Mouse (Mus musculus) liver, adult 2 months (tissue): Measurements from ENCODE around the gene Cacna1s. TPM values are rescaled to one million over a fixed set of nuclear protein-coding genes. Genes with fewer than 3 reads are reported as not detected.

Source experiments
- DNase-seq: peaks from one replicate; pipeline ENCODE4 v3.0.0-alpha.2; 2011; ENCODE audit warnings: low read depth, low spot score; ENCODE audit errors: extremely low read depth
- H3K27ac ChIP-seq: fragments of 200-500 bp; replicated peaks from 2 replicates; pipeline ENCODE4 v1.5.1; 2012; ENCODE audit warnings: low read depth, mild to moderate bottlenecking, control low read depth, inconsistent platforms, low read length; ENCODE audit not compliant: insufficient read depth
- H3K27me3 ChIP-seq: fragments of 200-500 bp; 2 replicates; pipeline ENCODE4 v1.6.1; 2012; ENCODE audit warnings: mild to moderate bottlenecking, moderate library complexity, low read length, inconsistent platforms; ENCODE audit not compliant: control insufficient read depth, insufficient read depth
- H3K36me3 ChIP-seq: fragments of 200-500 bp; 2 replicates; pipeline ENCODE4 v1.6.1; 2012; ENCODE audit warnings: low read length, inconsistent platforms; ENCODE audit not compliant: control insufficient read depth, insufficient read depth
- H3K4me1 ChIP-seq: fragments of 200-500 bp; 2 replicates; pipeline ENCODE4 v1.6.1; 2011; ENCODE audit warnings: low read length; ENCODE audit not compliant: control insufficient read depth, insufficient read depth
- H3K4me3 ChIP-seq: fragments of 200-500 bp; 2 replicates; pipeline ENCODE4 v1.5.1; 2011; ENCODE audit warnings: low read depth, mild to moderate bottlenecking, control low read depth, low read length, moderate library complexity; ENCODE audit not compliant: insufficient read depth
- H3K79me2 ChIP-seq: fragments of 200-500 bp; 2 replicates; pipeline ENCODE4 v1.6.1; 2012; ENCODE audit warnings: inconsistent platforms, mild to moderate bottlenecking, low read length, moderate library complexity; ENCODE audit not compliant: control insufficient read depth, insufficient read depth
- H3K9ac ChIP-seq: fragments of 200-500 bp; 2 replicates; pipeline ENCODE4 v1.6.1; 2012; ENCODE audit warnings: low read depth, mild to moderate bottlenecking, control low read depth, inconsistent platforms, low read length
- CTCF ChIP-seq: fragments of 200-500 bp; IDR thresholded peaks from 2 replicates; pipeline ENCODE4 v1.5.1; 2011; ENCODE audit warnings: low read depth, low read length, control low read depth
- POLR2A ChIP-seq: fragments of 200-500 bp; IDR thresholded peaks from 2 replicates; pipeline ENCODE4 v1.6.1; 2011; ENCODE audit warnings: low read length, control low read depth; ENCODE audit not compliant: insufficient read depth; ENCODE audit errors: extremely low read depth
- WGBS: fragments of 180-500 bp; shearing (Covaris S2); methylation state at CpG from one replicate; pipeline ENCODE4 v1.1.7; 2018; 5-methylcytosine and 5-hydroxymethylcytosine counted together
- polyA plus RNA-seq: library from polyadenylated mRNA; depleted of rRNA; stranded (reverse); fragments of >200 nt; gene quantifications from 2 replicates; pipeline ENCODE4 v1.2.3, GENCODE M21; 2012
- total RNA-seq: library from RNA; depleted of rRNA; stranded (reverse); fragments of >200 nt; gene quantifications from 2 replicates; pipeline ENCODE4 v1.2.3, GENCODE M21; 2014

Gene Cacna1s
- total and polyA plus RNA-seq, 2 experiments, result 0.65 TPM; not detected in 1

DNA sequence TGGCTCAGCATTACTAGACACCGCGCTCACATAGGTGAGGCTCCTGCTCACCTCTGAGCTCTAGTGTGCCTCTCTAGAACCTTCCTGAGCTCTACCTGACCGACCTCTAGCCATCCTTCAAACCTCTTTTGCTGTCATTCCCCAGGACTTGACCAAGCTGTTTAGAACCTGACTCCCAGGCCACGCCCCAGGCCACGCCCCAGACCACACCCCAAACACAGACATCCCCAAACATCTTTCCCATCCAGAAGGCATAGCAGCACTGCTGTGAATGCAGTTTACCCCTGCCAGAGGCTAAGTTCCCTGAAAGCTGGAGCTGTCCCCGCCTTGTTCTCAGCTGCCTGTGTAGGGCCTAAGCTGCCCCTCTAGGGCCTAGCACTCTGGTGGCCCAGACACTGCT, 68.2 kb downstream of the Cacna1s start:
- TF ChIP-seq CTCF, result no peak
- no peak for TF ChIP-seq POLR2A
- no peak for DNase-seq
- WGBS, result 70% methylated on average over 6 of the region's 6 CpGs
- no peaks in the 10 kb centered on the region for H3K36me3 ChIP-seq
- H3K27ac ChIP-seq, result no peak overlapping the region
- no peak overlapping the region for H3K4me3 ChIP-seq
- H3K4me1 ChIP-seq, result no peaks in the 10 kb centered on the region
- H3K27me3 ChIP-seq, result no peaks in the 10 kb centered on the region
- no peak overlapping the region for H3K9ac ChIP-seq
- H3K79me2 ChIP-seq, result no peaks in the 10 kb centered on the region

DNA sequence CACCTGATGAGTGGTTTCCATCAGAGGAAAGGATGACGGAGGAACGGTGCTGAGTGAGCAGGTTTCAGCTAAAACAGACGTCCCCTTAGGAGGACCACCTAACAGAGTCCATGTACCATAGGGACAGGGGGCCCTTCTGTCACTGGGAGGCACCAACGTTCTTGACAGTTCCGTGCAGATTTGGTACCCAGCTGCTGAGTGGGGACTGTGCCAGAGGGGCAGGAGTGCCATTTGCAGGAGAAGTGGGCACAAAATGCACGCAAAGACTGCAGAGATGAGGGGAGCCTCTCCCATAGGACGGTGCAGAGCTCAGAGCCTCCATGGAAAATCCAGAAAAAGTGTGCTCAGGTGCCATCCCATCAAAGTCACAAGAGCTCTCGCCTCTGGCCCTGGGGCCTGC, 69.5 kb downstream of the Cacna1s start:
- no peak overlapping the region for H3K27ac ChIP-seq
- H3K9ac ChIP-seq, result no peak overlapping the region
- H3K36me3 ChIP-seq, result no peaks in the 10 kb centered on the region
- H3K79me2 ChIP-seq, result no peaks in the 10 kb centered on the region
- WGBS, result 92% methylated on average over 8 of the region's 8 CpGs
- H3K27me3 ChIP-seq, result no peaks in the 10 kb centered on the region
- H3K4me3 ChIP-seq, result no peak overlapping the region
- no peak for DNase-seq
- H3K4me1 ChIP-seq, result no peaks in the 10 kb centered on the region
- no peak for TF ChIP-seq CTCF
- no peak for TF ChIP-seq POLR2A

DNA sequence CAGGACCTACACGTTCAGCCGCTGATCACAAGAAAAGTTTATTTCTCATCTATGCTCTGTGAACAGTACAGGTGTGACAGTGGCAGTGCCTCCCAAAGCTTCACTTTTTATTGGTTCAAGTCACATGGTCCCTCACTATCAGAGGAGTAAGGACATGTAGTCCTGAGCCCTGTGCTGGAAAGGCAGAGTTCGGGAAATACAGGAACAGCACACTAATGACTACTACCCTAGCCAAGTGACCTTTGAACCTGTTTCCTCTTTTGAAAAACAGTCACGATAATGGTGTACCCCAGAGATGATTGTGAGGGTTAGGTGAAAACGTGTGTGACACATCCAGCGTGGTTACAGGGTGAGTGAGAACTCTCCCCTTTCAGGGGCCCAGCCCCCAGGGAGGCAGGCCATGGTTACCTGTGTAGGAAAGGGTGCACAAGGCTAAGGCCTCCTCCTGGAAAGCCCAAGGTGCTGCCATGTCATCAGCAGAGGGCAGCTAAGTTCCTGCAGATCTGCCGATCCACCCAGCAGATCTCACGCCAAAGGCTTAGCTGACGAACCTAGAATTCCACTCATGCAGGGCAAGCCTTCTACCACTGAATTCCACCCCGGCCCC, 73.7 kb downstream of the Cacna1s start:
- 56% methylated on average over 10 of the region's 10 CpGs for WGBS
- Histone ChIP-seq H3K27me3 (no peaks in the 10 kb centered on the region), H3K9ac (no peak overlapping the region), H3K27ac (no peak overlapping the region), H3K4me3 (no peak overlapping the region), H3K4me1 (no peaks in the 10 kb centered on the region), H3K79me2 (no peaks in the 10 kb centered on the region), H3K36me3 (no peaks in the 10 kb centered on the region)
- peak; percentile 42 for DNase-seq
- TF ChIP-seq POLR2A, result no peak
- TF ChIP-seq CTCF, result no peak

DNA sequence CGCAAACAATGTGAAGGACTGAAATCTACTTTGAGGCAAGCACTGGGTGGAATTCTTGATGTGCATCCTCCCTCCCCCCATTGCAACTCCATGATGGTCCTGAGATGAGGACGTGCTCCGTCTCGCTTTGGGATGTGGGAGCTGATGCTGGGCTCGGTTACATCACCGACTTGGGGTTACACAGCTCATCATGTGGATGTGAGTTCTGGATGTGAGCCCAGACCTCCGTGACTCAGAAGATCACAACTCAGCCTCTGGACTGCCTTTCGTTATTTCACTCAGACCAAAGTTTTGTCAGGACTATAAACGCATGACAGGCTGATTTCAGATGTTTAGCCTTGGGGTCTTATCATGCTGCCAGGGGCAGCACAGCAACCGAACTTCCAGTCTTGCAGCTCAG, 74.3 kb downstream of the Cacna1s start:
- 22% methylated on average over 10 of the region's 10 CpGs for WGBS
- H3K4me1 ChIP-seq, result 0 out of 2 replicates have a peak, but pooled peaks cover 3% of the 10 kb centered on the region
- no peak overlapping the region for H3K4me3 ChIP-seq
- peak; percentile 46 for DNase-seq
- no peak for TF ChIP-seq CTCF
- no peak for TF ChIP-seq POLR2A
- no peaks in the 10 kb centered on the region for H3K79me2 ChIP-seq
- peaks cover 4% of the 10 kb centered on the region for H3K27me3 ChIP-seq
- no peak overlapping the region for H3K27ac ChIP-seq
- no peaks in the 10 kb centered on the region for H3K36me3 ChIP-seq
- H3K9ac ChIP-seq, result no peak overlapping the region

DNA sequence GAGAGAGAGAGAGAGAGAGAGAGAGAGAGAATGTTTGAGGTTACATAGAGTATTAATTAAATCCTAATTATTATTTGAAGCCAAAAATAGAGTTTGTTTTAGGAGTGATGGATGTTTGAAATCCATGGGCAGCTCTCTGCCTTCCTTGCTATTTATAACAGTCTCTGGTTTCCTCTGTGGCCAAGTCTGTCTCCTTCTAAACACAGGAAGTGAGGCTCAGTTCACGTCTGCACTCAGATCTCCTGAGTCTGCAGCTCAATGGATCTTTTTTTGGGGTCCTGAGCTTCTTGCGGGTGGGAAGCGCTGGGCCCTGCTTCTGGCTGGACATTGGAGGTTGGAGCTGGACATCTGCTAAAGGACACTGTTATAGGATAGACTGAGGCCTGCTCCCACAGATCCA, 75.3 kb downstream of the Cacna1s start:
- H3K36me3 ChIP-seq, result no peaks in the 10 kb centered on the region
- TF ChIP-seq POLR2A (no peak), CTCF (no peak)
- peaks cover 4% of the 10 kb centered on the region for H3K27me3 ChIP-seq
- peak; percentile 18 for DNase-seq
- no peak overlapping the region for H3K4me3 ChIP-seq
- 0 out of 2 replicates have a peak, but pooled peaks cover 3% of the 10 kb centered on the region for H3K4me1 ChIP-seq
- 0 out of 2 replicates have a peak overlapping the region, but pooled peaks have one; percentile 32 for H3K27ac ChIP-seq
- no peaks in the 10 kb centered on the region for H3K79me2 ChIP-seq
- H3K9ac ChIP-seq, result no peak overlapping the region
- 72% methylated on average over 3 of the region's 3 CpGs for WGBS

DNA sequence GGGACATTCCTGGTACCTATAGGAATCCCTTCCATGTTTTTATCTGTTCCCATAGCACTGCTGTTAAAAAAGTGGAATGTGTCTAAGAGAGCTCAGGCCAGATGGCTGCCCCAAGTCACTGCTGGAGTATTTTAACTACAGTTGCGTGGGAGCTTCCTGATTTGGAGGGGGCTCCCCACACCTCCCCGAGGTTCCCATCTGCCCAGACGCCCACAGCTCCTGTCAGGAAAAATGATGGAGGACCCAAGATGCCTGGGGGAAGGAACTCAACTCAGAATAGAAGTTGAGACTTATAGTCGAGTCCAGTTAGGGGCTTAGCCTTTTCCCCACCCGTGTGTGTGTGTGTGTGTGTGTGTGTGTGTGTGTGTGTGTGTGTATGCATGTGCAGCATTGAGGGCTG, 75.9 kb downstream of the Cacna1s start:
- Histone ChIP-seq H3K79me2 (no peaks in the 10 kb centered on the region), H3K27ac (no peak overlapping the region), H3K27me3 (peaks cover 4% of the 10 kb centered on the region), H3K4me3 (no peak overlapping the region), H3K36me3 (no peaks in the 10 kb centered on the region), H3K9ac (no peak overlapping the region), H3K4me1 (0 out of 2 replicates have a peak, but pooled peaks cover 3% of the 10 kb centered on the region)
- 77% methylated on average over 5 of the region's 5 CpGs for WGBS
- DNase-seq, result no peak
- no peak for TF ChIP-seq POLR2A
